Mouse (Mus musculus): ENCODE data around the gene Olfr1087. TPM values are rescaled to one million over a fixed set of nuclear protein-coding genes. Genes with fewer than 3 reads are reported as not detected.

Gene Olfr1087
- total RNA-seq (2023) = not detected

GRCm38 (mm10) chr2:86698295-86698694 is at the start of gene Olfr1087:
Olfr1087 (minus strand) TSS chr2:86698395.

GRCm38 (mm10) chr2:86733601-86734000 is 35.4 kb upstream of the Olfr1087 start, which contains the start of gene Olfr1089:
Olfr1089 (minus strand) TSS chr2:86733701.

GRCm38 (mm10) chr2:86679992-86680391 is 18.2 kb downstream of the Olfr1087 start, which contains the start of gene Olfr1086:
Olfr1086 (minus strand) TSS chr2:86680092.

GRCm38 (mm10) chr2:86661919-86662318 is 36.3 kb downstream of the Olfr1087 start, which contains the start of gene Olfr1085:
Olfr1085 (minus strand) TSS chr2:86662019.

GRCm38 (mm10) chr2:86639625-86640024 is 58.6 kb downstream of the Olfr1087 start, which contains the start of gene Olfr1084:
Olfr1084 (minus strand) TSS chr2:86639725.

Other genes with a start within 250 kb of the Olfr1087 start
- not detected for gene Olfr1065, start 247.8 kb downstream of the Olfr1087 start, total RNA-seq (2023)
- gene Olfr1066, start 242.1 kb downstream of the Olfr1087 start, total RNA-seq (2023) = not detected
- not detected for gene Olfr228, start 211.0 kb downstream of the Olfr1087 start, total RNA-seq (2023)
- gene Olfr1076, start 189.9 kb downstream of the Olfr1087 start, total RNA-seq (2023) = not detected
- not detected for gene Olfr1079, start 155.9 kb downstream of the Olfr1087 start, total RNA-seq (2023)
- not detected for gene Olfr1080, start 140.2 kb downstream of the Olfr1087 start, total RNA-seq (2023)
- not detected for gene Olfr1082, start 99.4 kb downstream of the Olfr1087 start, total RNA-seq (2023)
- gene Olfr1084, start 58.7 kb downstream of the Olfr1087 start, total RNA-seq (2023) = not detected
- gene Olfr1085, start 36.4 kb downstream of the Olfr1087 start, total RNA-seq (2023) = not detected
- gene Olfr1086, start 18.3 kb downstream of the Olfr1087 start, total RNA-seq (2023) = not detected
- not detected for gene Olfr1089, start 35.3 kb upstream of the Olfr1087 start, total RNA-seq (2023)
- not detected for gene Olfr1090, start 60.6 kb upstream of the Olfr1087 start, total RNA-seq (2023)
- gene Olfr1093, start 84.1 kb upstream of the Olfr1087 start, total RNA-seq (2023) = not detected
- not detected for gene Olfr141, start 111.6 kb upstream of the Olfr1087 start, total RNA-seq (2023)
- not detected for gene Olfr1094, start 126.3 kb upstream of the Olfr1087 start, total RNA-seq (2023)
- not detected for gene Olfr1095, start 153.3 kb upstream of the Olfr1087 start, total RNA-seq (2023)
- gene Gm13723, start 176.4 kb upstream of the Olfr1087 start, total RNA-seq (2023) = not detected
- not detected for gene Olfr1097, start 193.8 kb upstream of the Olfr1087 start, total RNA-seq (2023)
- not detected for gene Olfr1098, start 226.2 kb upstream of the Olfr1087 start, total RNA-seq (2023)

Data from CD4-positive naive resting alpha-beta T cell, adult 57 days (primary cell).